ENCODE assay signal across 28 mouse cellular contexts in genomic region chr11:64071536-64071935, GRCm38 (mm10).
"Had no signal": no experiment of that assay in that cellular context is flagged by ENCODE, and none has a peak within 500 bp of the region (broad histone marks: within the 10 kb centered on the region; RNA-seq: fewer than 3 reads in every experiment).

No protein-coding gene starts in this region.

- H3K27me3 ChIP-seq: limb, embryonic 12.5 days; limb, embryonic 13.5 days; limb, embryonic 15.5 days; liver, embryonic 12.5 days; liver, embryonic 13.5 days; liver, embryonic 15.5 days; lung, embryonic 15.5 days; megakaryocyte, embryonic 14.5 days; midbrain, embryonic 12.5 days; midbrain, embryonic 13.5 days; midbrain, embryonic 15.5 days; neural tube, embryonic 12.5 days had no signal

- H3K4me3 ChIP-seq: limb, embryonic 10.5 days; limb, embryonic 12.5 days; limb, embryonic 13.5 days; limb, embryonic 15.5 days; liver, embryonic 12.5 days; liver, embryonic 13.5 days; liver, embryonic 15.5 days; lung, embryonic 15.5 days; megakaryocyte, embryonic 14.5 days; midbrain, embryonic 10.5 days; midbrain, embryonic 12.5 days; midbrain, embryonic 13.5 days; midbrain, embryonic 15.5 days; myocyte; neural tube, embryonic 12.5 days had no signal

- H3K9me3 ChIP-seq: limb, embryonic 10.5 days; limb, embryonic 12.5 days; limb, embryonic 13.5 days; limb, embryonic 15.5 days; liver, embryonic 12.5 days; liver, embryonic 13.5 days; liver, embryonic 15.5 days; lung, embryonic 15.5 days; megakaryocyte, embryonic 14.5 days; midbrain, embryonic 10.5 days; midbrain, embryonic 12.5 days; midbrain, embryonic 13.5 days; midbrain, embryonic 15.5 days; neural tube, embryonic 12.5 days had no signal

- DNase-seq: left cerebral cortex, postnatal 4 days; liver; liver, embryonic 13.5 days; liver, postnatal 0 days; lung, adult 18-20 months; lung, adult 2 months; lung, embryonic 14.5 days; lung, postnatal 10 days; lung, postnatal 14 days; lung, postnatal 36 days; lung, postnatal 4 days; midbrain, embryonic 14.5 days had no signal

- H3K4me1 ChIP-seq: limb, embryonic 12.5 days; limb, embryonic 13.5 days; limb, embryonic 15.5 days; liver, embryonic 12.5 days; liver, embryonic 13.5 days; liver, embryonic 15.5 days; lung, embryonic 15.5 days; midbrain, embryonic 10.5 days; midbrain, embryonic 12.5 days; midbrain, embryonic 13.5 days; midbrain, embryonic 15.5 days; neural tube, embryonic 12.5 days had no signal

- H3K27ac ChIP-seq: limb, embryonic 10.5 days; limb, embryonic 12.5 days; limb, embryonic 13.5 days; limb, embryonic 15.5 days; liver, embryonic 12.5 days; liver, embryonic 13.5 days; liver, embryonic 14.5 days; liver, embryonic 15.5 days; lung, embryonic 15.5 days; macrophage; midbrain, embryonic 10.5 days; midbrain, embryonic 12.5 days; midbrain, embryonic 13.5 days; midbrain, embryonic 15.5 days; neural tube, embryonic 12.5 days had no signal
